Mouse (Mus musculus) liver, postnatal 0 days (tissue): ENCODE measurements around the gene Slc2a3. TPM values are rescaled to one million over a fixed set of nuclear protein-coding genes. Genes with fewer than 3 reads are reported as not detected.

Experiments used
- ATAC-seq: fragments of 200-750 bp; cut with Nextera tagmentation; 2 replicates; pipeline ENCODE4 v1.8.0; 2017; ENCODE audit warnings: mild to moderate bottlenecking, moderate library complexity
- DNase-seq: peaks from one replicate; pipeline ENCODE4 v3.0.0-alpha.2; 2016
- H3K27ac ChIP-seq: fragments of 300-500 bp; sonication (generic); 2 replicates; pipeline ENCODE4 v1.5.1; 2014; ENCODE audit warnings: antibody characterized with exemption, moderate library complexity, mild to moderate bottlenecking, low read depth
- H3K27me3 ChIP-seq: fragments of 300-500 bp; sonication (generic); 2 replicates; pipeline ENCODE4 v1.6.1; 2014; ENCODE audit warnings: low read length, control low read depth, mixed read lengths; ENCODE audit not compliant: insufficient read depth
- H3K36me3 ChIP-seq: fragments of 300-500 bp; sonication (generic); replicated peaks from 2 replicates; pipeline ENCODE4 v1.6.1; 2014; ENCODE audit warnings: mild to moderate bottlenecking, control low read depth, low read length, moderate library complexity, mixed read lengths; ENCODE audit not compliant: insufficient read depth
- H3K4me1 ChIP-seq: fragments of 300-500 bp; sonication (generic); 2 replicates; pipeline ENCODE4 v1.6.1; 2014; ENCODE audit warnings: antibody characterized with exemption, mild to moderate bottlenecking, control low read depth; ENCODE audit not compliant: insufficient read depth
- H3K4me2 ChIP-seq: fragments of 300-500 bp; sonication (generic); 2 replicates; pipeline ENCODE4 v1.6.1; 2014; ENCODE audit warnings: low read depth, mild to moderate bottlenecking, low read length, moderate library complexity, mixed read lengths
- H3K4me3 ChIP-seq: fragments of 300-500 bp; sonication (generic); 2 replicates; pipeline ENCODE4 v1.5.1; 2014; ENCODE audit warnings: low read depth, low read length
- H3K9ac ChIP-seq: fragments of 300-500 bp; sonication (generic); replicated peaks from 2 replicates; pipeline ENCODE4 v1.6.1; 2014; ENCODE audit warnings: mild to moderate bottlenecking, moderate library complexity
- H3K9me3 ChIP-seq: fragments of 300-500 bp; sonication (generic); 2 replicates; pipeline ENCODE4 v1.6.1; 2016; ENCODE audit warnings: mild to moderate bottlenecking, control low read depth, low read length, mixed read lengths
- CTCF ChIP-seq: sonication (generic); IDR thresholded peaks from 2 replicates; pipeline ENCODE4 v1.5.1; 2016; ENCODE audit warnings: antibody characterized with exemption, low read depth
- EP300 ChIP-seq: IDR thresholded peaks from 2 replicates; pipeline ENCODE4 v1.6.1; 2016; ENCODE audit warnings: antibody characterized with exemption, low read depth, mild to moderate bottlenecking
- WGBS: fragments of 180-500 bp; shearing (Covaris S2); extraction: QIAGEN DNeasy Blood & Tissue Kit; methylation state at CpG from one replicate; pipeline ENCODE4 v1.1.7; 2014; ENCODE audit not compliant: insufficient replicate concordance; 5-methylcytosine and 5-hydroxymethylcytosine counted together
- polyA plus RNA-seq: library from polyadenylated mRNA; unstranded; fragments of >200 nt; fragmentation: Nextera tagmentation; extraction: Ambion mirVana; gene quantifications from 2 replicates; pipeline ENCODE4 v1.2.1, GENCODE M21; 2015

The Slc2a3 gene
- polyA plus RNA-seq, 1 experiment from 2014 or later, result 8.5 TPM

GRCm38 (mm10) chr6:122820071-122820798 lies 18.8 kb upstream of the Slc2a3 start:
- Histone ChIP-seq H3K9ac (peak overlapping the region; percentile 93), H3K4me3 (peak overlapping the region; percentile 74), H3K9me3 (no peaks in the 10 kb centered on the region), H3K4me1 (peaks cover 47% of the 10 kb centered on the region), H3K27ac (peak overlapping the region; percentile 75), H3K4me2 (peak overlapping the region; percentile 100), H3K27me3 (no peaks in the 10 kb centered on the region), H3K36me3 (0 out of 2 replicates have a peak, but pooled peaks cover 2% of the 10 kb centered on the region)
- TF ChIP-seq EP300 (no peak), CTCF (no peak)
- WGBS, result under 1% methylated on average over 37 of the region's 38 CpGs
- ATAC-seq, result peak; percentile 56
- no peak for DNase-seq

- 3% methylated on average over 43 of the region's 61 CpGs for WGBS
- H3K9ac ChIP-seq, result peak within 1 kb of the TSS; percentile 93
- H3K9me3 ChIP-seq, result no peaks in the 10 kb centered on the region
- H3K4me1 ChIP-seq, result peaks cover 40% of the 10 kb centered on the region
- H3K27ac ChIP-seq, result peak within 1 kb of the TSS; percentile 75
- no peaks in the 10 kb centered on the region for H3K27me3 ChIP-seq
- peak; percentile 94 for ATAC-seq
- peak; percentile 81 for DNase-seq
- H3K36me3 ChIP-seq, result 0 out of 2 replicates have a peak, but pooled peaks cover 2% of the 10 kb centered on the region
- H3K4me2 ChIP-seq, result peak within 1 kb of the TSS; percentile 100
- TF ChIP-seq EP300, result no peak
- TF ChIP-seq CTCF, result no peak
- peak within 1 kb of the TSS; percentile 74 for H3K4me3 ChIP-seq
Observed at GRCm38 (mm10) chr6:122819306-122820070, 18.0 kb upstream of the Slc2a3 start, which contains the start of gene Foxj2. Gene Foxj2, plus strand, starts transcription at chr6:122819914.

GRCm38 (mm10) chr6:122813640-122814039 lies 12.2 kb upstream of the Slc2a3 start:
- Histone ChIP-seq H3K9ac (no peak overlapping the region), H3K4me2 (no peak overlapping the region), H3K36me3 (no peaks in the 10 kb centered on the region), H3K4me3 (no peak overlapping the region), H3K27me3 (no peaks in the 10 kb centered on the region), H3K4me1 (peaks cover 14% of the 10 kb centered on the region), H3K27ac (no peak overlapping the region), H3K9me3 (no peaks in the 10 kb centered on the region)
- DNase-seq (no peak), ATAC-seq (no peak)
- 82% methylated on average over 4 of the region's 4 CpGs for WGBS
- no peak for TF ChIP-seq EP300
- TF ChIP-seq CTCF, result no peak

GRCm38 (mm10) chr6:122812716-122813115 lies 11.3 kb upstream of the Slc2a3 start:
- TF ChIP-seq CTCF (no peak), EP300 (no peak)
- Histone ChIP-seq H3K27me3 (no peaks in the 10 kb centered on the region), H3K36me3 (no peaks in the 10 kb centered on the region), H3K9me3 (no peaks in the 10 kb centered on the region), H3K4me2 (no peak overlapping the region), H3K27ac (no peak overlapping the region), H3K4me1 (peaks cover 9% of the 10 kb centered on the region), H3K4me3 (no peak overlapping the region), H3K9ac (no peak overlapping the region)
- WGBS, result 87% methylated on average over 4 of the region's 4 CpGs
- ATAC-seq, result no peak
- no peak for DNase-seq

DNA sequence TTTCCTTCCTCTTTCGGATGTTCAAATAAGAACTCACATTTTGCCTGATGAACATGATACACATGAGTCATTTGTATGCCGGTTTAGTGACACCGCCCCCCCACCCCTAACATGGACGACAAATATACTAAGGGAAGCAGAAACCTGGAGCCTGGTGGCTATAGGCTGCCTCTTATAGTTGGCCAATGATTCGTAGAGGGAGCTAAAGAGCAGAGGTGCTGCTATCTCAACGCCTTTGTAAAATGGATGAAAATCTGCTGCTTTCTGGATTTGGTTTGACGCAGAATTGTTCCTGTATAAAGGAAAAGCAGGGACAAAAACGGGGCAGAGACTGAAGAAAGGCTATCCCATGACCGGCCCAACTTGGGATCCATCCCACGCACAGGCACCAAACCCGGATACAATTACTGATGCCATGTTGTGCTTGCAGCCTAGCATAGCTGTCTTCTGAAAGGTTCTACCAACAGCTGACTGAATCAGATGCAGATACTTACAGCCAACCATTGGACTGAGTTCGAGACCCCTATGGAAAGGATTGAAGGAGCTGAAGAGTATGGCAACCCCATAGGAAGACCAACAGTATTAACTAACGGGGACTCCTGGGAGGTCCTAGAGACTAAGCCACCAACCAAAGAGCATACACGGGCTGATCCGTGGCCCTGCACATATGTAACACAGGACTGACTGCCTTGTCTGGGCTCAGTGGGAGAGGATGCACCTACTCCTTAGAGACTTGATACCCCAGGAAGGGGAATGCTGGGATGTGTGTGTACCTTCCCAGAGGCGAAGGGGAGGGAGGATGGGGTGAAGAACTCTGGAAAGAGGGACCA lies 10.5 kb upstream of the Slc2a3 start:
- Histone ChIP-seq H3K9me3 (no peaks in the 10 kb centered on the region), H3K4me3 (peak overlapping the region; percentile 59), H3K27me3 (no peaks in the 10 kb centered on the region), H3K9ac (peak overlapping the region; percentile 77), H3K4me1 (peaks cover 9% of the 10 kb centered on the region), H3K36me3 (no peaks in the 10 kb centered on the region), H3K4me2 (peak overlapping the region; percentile 67), H3K27ac (peak overlapping the region; percentile 99)
- ATAC-seq (peak; percentile 26), DNase-seq (peak; percentile 63)
- no peak for TF ChIP-seq EP300
- TF ChIP-seq CTCF, result peak; percentile 58
- 32% methylated on average over 16 of the region's 16 CpGs for WGBS
